Mouse (Mus musculus) gastrocnemius, adult 8-10 months (tissue): ENCODE measurements around the gene Dock3. TPM values are rescaled to one million over a fixed set of nuclear protein-coding genes. Genes with fewer than 3 reads are reported as not detected.
A peak's percentile ranks its signal among the peaks of the same experiment; 100 is the strongest.
"Not testable (repeated sequence)": the region's sequence is repeated elsewhere in the genome, so short reads cannot be mapped to it uniquely, and the experiment has no call there.

ENCODE experiments used
- DNase-seq, 2 experiments: peaks; one replicate each; pipeline ENCODE4 v3.0.0; 2022; ENCODE audit warnings: low spot score in 2 of 2
- total RNA-seq, 4 experiments: library from RNA; stranded (reverse); gene quantifications; 2 replicates each; pipeline ENCODE4 v1.2.4; 2022

Dock3 gene
- total RNA-seq, 4 experiments from 2014 or later, result 0.13 to 0.32 (median 0.19) TPM; not detected in 1

DNA sequence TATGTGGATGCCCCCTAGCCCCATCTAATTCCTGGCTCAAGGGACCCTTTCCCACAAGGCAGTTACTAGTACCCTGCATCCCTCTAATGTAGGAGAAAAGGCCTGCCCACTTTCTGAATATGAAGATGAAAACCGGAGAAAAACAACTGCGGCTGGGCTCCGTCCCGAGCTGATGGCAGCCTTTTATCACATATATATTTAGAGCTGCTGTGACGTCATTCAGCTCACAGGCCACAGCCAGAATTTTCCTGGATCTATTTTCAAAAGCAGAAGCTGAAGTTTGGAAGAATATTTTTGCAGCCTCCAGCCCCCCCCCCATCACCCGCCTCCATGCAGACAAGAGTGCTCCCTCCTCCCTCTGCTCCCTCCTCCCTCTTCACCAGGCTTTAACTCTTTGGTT is 27.9 kb upstream of the Dock3 start:
- DNase-seq, result no peak

DNA sequence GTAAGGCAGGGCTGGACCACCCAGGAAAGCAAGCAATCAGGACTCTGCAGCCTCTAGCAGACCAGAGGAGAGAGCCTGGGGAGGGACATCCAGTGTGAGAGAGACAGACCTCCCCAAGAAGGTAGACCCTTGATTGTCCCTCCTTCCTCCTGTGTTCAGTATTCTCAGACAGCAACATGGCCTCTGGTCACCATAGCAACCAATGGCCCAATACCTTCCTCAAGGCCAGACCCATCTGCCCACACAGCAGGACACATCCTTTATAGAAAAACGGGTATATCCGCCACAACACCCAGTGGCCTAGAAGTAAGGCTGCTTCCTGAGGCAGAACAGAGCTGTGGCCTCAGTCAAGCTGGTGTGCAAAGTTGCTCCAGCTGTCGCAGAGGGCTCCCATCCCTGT is 23.9 kb upstream of the Dock3 start:
- DNase-seq, result no peak

DNA sequence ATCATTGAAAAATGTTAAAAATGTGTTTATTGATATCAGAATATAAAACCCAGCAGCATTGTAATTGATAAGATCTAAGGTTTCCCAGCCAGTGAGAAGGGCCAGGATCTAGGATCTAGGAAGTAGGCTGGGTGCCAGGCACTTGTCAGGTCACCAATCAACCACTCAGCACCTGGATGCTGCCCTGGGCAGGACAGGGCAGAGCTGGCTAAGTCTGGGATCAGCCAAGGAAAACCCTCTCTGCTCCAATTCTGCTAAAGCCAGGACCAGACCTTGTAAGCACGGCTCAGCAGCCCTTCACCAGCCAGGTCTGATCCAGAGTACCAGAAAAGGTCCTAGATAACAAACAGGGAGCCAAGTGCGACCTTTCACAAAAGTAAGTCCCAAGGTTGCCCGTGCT is 23.2 kb upstream of the Dock3 start:
- DNase-seq, result peak in 1 of 2 experiments; percentile 47

DNA sequence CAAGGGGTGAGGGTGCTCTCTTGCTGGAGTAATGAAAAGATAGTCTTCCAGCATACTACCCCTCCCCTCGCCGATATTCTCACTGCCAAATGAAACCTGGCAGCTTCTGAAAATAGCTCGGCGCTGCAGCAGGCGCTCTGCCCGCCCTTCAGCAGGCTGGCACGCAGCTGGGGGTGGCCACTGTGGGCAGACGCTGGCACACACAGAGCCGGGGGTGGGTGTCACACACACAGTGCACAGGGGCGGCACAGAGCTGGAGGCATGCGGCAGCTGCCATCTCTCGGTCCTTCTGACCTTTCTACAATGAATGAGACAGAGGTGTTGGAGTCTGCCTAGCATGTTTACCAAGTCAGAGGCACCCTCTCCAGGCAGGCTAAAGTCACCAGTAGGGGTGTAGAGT is 22.8 kb upstream of the Dock3 start:
- peak; percentile 57 to 70 for DNase-seq

DNA sequence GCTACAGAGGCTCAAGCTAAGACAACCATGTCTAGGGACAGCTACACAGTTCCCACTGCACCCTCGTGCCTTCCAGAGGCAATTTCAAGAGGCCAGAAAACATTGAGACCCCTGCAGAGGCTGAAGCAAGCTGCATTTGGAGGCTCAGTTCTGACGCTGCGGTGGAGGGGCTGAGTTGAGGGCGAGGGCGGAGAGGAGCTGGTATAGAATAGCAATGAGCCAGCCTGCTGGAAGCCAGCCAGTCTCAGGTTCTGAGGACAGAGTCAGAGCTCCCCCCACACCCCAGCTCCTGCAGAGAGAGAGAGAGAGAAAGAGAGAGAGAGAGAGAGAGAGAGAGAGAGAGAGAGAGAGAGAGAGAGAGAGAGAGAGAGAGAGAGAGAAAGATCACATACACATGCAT is 20.5 kb upstream of the Dock3 start:
- no peak for DNase-seq

DNA sequence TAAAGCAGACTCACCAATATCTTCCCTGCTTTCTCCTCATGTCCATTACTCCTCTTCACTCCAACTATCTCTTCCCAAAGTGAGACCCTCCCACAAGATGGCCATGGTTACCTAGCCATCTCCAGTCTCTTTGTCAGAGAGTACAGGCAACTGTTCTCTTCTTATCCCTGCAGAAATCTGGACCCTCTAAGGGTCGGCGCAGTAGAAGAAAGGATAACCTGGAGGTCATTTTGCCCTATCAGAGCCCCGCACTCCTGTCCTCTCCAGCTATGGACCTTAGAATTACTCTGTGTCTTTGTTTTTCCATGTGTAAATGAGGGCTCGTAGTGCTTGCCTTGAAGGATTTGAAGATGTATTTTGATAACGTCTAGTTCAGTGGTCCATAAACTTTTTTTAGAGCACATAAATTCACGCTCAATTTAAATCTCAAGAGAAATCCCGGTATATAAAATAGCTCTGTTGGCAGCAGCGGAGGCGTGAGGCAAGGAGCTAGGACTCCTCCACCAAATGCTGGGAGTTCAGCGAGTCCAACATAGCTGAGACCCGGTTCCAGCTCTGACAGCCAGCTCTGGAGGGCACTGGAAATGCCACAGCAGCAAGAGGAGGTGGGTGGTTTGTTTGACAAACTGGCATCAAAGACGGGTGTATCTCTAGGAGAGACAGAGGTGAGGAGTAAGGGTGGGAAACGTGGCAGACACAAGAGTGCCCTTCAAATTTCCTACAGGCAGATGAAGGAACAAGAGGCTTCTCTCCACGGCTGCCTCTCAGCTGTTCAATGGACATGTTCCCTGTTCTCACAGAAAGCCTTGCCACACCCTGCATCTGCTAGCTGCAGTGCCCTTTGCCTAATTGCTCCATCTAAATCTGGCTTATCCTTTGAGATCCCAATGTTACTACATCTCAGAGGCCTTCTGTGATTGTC is 19.0 kb upstream of the Dock3 start:
- no peak for DNase-seq

DNA sequence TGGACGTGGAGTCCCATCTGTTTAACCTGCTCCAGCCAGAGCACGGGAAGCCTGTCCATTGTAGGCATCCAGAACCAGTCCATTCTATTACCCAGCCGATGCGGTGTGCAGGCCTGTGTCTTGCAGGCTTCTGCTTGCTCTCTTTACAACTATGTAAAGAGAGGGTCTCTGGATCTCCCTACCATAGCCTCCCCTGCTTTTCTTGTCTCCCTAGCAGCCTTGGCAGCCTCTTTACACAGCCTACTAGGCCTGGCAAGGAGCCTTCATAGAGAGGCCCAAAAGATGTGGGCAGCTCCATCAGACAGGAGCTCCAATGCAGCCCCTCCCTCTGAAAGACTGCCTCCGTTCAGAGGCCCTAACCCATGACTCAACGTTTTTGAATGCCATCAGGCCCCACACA is 17.4 kb upstream of the Dock3 start:
- DNase-seq, result no peak

DNA sequence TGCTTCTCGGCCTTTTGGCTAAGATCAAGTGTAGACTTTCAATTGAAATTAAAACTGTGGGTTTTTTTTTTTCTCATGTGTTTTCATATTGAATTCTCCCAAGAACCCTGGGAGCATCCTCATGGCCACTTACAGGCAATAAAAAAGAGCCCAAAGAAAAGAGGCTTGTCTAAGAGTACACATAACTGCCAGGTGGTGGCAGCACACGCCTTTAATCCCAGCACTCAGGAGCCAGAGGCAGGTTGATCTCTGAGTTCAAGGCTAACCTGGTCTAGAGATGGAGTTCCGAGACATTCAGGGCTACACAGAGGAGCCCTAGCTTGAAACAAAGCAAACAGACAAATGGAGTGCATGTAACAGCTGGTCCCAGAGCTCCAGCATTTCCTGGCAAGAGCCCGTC is 14.5 kb upstream of the Dock3 start:
- no peak for DNase-seq

DNA sequence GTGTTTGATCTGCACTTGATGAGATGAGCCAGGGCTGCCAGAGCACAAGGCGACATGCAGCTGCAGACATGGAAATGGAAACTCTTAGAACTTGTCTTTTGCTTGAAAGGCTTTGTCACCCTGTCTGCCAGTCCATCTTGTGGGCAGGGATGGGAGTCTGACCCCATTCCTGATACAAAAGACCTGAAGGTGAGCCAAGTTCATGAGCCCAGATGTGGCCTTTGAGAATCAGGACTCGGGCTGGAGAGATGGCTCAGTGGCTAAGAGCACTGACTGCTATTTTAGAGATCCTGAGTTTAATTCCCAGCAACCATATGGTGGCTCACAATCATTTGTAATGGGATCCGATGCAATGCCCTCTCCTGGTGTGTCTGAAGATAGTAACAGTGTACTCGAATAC is 13.6 kb upstream of the Dock3 start:
- DNase-seq, result no peak

DNA sequence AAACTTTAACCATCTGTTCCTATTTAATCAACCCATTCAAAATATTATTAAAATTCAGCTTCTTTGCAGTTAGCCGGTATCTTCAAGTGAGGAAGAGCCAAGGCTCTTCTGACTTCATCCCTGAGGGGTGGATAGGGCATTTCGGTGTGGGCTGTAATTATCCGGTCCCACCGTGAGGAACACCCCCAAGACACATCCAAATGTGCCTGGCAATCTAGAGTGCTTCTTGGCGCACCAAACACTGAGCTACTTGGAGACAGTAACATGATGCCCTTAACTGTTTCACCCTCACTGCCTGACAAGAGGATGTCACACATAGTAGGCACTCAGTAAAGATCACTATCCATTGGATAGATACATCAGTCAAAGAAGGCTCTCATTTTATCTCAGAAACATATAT is 4.4 kb upstream of the Dock3 start:
- no peak for DNase-seq

DNA sequence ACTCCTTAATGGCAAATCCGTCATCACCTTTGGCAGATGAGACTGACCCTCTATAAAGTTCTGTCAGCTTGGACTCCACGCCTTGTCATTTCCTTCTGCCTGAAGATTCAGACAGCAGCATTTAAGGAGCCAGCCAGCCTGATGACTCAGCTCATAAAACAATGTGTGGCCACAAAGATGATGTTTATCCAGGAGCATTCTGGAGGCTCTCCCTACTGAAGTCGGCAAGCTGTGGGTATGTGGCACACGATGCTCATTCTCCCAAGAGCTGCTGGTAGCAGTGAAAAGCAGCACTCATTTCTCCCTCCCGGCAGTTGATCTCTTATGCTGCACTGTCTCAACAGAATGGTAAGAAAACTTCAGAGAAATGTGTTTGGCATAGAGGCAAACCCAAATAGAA is 3.6 kb upstream of the Dock3 start:
- no peak for DNase-seq

DNA sequence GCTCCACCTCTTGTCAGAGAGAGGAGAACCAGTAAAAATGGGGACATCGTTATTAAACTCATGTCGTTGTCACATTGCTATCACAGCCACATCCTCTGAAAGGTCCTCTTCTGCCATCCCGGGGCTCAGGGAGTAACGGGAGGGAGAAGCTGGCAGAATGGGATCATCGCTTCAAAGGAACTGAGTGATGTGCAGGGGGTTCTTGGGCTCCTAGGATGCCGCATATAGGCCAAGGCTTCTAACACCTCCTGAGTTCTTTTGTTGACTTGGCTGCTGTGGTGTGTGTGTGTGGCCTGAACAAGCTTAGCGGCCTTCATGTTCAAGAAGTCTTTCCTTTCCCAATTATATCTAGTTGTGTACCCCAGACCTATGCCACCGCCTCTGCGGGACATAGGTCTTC is 431 bp upstream of the Dock3 start:
- DNase-seq, result no peak

DNA sequence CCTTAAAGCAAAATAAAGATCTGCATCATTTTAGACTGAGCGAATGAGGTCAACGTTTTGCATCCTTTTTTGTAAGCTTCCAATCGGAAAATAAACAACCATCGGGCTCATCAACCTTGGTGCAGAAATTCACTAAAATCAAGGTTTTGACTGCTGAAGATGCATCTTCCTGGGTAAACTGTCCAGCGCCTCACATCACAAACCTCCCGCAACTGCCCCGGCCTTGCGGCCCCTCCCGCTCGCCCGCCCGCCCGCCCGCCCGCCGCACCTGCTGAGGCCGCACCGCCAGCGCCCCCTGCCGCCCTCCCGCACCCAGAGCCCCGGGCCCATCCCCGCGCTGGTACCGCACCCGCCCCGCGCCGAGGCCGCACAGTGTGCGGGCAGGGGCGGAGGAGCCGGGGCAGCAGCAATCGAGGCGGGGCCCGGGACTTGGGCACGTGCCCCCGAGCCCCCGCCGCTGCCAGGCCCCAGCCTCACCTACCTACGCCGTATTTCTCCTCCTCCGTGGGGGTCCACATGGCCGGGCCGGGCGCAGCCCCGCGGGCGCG is 644 bp downstream of the Dock3 start:
- no peak for DNase-seq

DNA sequence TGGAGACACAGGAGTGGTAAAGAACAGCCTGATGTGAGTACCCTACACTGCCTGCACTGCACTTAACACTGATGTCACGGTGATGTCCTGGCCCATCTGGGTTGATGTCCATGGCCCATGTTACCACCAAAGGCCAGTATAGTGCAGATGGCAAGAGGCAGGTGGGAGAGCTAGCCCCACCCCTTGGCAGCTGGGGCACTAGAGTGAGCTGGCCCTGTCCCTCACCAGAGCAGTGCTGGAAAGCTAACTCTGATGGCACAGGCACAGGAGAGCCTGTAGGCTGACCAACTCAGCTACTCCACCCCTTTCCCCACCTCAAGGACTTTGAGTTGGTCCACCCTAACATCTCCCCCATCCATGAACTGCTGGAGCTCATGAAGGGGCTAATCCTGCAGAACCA is 7.1 kb downstream of the Dock3 start:
- no peak for DNase-seq

DNA sequence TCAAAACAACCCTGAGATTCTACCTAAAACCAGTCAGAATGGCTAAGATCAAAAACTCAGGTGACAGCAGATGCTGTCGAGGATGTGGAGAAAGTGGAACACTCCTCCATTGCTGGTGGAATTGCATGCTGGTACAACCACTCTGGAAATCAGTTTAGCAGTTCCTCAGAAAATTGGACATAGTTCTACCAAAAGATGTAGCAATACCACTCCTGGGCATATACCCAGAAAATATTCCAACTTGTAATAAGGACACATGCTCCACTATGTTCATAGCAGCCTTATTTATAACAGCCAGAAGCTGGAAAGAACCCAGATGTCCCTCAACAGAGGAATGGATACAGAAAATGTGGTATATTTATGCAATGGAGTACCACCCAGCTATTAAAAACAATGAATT is 56.9 kb downstream of the Dock3 start:
- not testable (repeated sequence) for DNase-seq

DNA sequence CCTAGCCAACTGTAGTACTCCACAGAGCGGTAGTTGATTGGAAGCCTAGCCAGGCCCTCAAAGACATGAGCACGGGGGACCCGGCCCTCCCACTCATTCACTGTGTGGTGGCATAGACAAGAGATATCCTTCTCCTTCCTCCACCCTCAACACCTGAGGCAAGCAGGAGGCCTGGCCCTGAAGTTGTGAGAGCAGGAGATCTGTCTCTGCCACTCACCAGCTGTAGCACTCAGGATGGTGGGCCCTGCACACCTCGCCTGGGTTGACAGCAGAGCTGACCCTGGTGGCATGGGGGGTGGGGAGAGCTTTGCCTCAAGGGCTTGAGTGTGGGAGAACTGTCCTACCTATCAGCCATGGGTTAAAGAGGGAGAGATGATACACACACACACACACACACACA is 65.9 kb downstream of the Dock3 start:
- DNase-seq, result no peak

DNA sequence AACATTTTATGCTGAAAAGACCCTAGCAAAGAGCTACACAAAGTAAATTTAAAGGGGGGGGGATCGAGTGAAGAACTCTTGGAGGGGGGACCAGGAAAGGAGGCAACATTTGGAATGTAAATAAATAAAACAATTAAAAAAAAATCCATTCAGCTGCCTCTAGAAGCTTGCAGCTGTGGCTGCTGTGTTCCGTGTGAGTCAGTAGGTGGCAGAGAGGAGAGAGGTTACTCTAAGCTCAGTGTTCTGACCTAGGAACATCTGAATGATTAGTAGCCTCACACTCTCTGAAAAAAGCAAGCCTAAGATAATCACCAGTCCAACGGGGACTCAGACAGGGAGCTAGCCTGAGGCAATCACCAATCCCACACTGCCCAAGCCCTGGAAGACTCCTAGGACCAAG is 66.9 kb downstream of the Dock3 start:
- no peak for DNase-seq

DNA sequence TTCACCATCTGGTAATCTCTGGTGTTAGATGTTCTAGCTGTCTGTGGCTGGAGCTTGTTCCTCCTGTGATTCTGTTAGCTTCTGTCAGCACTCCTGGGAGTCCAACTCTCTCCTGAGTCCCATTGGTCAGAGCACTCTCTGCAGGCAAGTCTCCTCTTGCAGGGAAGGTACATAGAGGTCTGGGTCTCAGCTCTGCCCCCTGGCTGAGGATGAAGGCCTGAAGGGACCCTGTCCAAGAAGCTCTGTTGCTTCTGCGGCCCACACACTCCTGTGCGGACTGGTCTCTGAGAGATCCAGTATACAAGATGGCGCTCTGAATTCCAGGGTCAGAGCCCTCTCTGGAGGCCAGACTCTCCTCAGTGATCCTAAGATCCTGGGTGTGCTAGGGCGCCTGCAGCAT is 75.3 kb downstream of the Dock3 start:
- not testable (repeated sequence) for DNase-seq

DNA sequence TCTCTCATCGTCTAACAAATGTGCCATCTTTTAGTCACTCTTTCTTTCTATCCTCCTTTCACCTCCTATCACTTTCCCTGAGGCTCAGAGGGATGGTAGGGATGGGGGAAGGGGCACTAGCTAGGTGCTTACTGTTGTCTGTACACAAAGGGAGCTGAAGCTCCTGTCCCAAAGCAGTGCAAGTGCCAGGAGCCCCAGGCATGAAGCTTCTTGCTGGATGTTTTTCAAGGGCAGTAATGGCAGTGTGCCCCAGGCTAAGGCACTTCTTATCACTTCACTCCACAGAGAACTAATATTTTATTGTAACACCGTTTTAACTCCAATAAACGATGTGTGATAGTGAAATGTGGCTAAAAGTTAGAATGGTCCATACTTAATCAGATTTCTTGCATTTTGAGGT is 118.9 kb downstream of the Dock3 start:
- no peak for DNase-seq

DNA sequence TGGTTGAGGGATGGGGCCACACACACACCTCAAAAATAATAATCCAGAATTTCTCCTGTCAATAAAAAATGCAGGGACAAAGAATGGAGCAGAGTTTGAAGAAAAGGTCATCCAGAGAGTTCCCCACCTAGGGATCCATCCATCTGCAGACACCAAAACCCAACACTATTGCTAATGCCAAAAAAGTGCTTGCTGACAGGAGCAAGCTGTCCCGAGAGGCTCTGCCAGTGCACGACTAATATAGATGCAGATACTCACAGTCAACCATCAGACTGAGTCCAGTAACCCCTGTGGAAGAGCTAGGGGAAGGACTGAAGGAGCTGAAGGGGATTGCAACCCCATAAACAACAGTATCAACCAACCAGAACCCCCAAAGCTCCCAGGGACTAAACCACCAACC is 119.7 kb downstream of the Dock3 start:
- no peak for DNase-seq

DNA sequence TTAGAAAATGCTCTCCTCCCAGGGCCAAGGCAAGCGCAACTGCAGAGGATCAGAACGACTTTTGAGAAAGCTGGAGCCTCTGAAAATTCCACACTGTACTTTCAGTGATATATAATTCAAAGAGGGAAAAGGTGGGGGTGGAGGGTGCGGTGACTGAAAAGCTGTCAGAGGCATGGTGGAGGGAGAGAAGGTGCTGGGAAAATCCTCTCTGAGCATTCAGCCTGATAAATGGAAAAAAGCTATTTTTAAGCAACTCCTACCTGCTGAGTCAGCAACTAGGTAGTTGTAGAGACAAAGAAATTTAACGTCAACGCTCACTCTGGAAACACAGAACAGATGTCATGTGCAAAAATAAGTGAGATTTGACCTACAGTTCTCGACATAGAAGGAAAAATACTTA is 132.2 kb downstream of the Dock3 start:
- DNase-seq, result no peak

DNA sequence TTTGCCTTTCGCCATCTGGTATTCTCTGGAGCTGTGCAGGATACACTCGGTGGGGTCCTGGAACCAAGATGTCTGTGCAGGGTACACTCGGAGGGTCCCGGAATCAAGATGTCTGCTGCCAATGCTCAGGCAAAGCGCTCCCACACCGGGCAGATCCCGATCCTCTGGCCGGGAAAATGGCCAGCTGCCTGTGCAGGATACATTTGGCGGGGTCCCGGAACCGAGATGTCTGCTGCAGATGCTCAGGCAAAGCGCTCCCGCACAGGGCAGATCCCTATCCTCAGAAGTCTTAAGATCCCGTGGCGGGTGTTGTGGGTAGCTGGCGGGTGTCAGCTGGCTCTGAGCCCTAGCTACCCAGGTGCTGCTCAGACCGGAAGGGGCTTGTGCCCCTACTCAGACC is 142.3 kb downstream of the Dock3 start:
- not testable (repeated sequence) for DNase-seq

DNA sequence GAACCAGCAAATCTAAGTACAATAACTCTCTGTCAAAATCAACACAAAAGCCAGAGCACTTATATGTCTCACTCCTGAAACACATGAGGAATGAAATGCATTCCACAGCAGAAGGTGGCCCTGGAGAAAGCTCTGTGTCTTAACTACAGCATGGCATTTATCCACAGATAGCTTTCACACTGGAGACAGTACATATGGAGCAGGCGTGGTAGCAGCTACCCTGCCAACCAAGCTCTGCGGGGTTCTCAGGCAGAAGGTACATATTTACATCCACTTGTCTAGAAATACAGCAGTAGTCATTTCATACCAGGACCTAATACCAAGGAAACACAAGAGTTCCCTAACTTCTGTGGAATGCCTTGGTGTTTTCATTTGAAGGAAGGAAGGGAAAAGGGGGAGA is 144.2 kb downstream of the Dock3 start:
- no peak for DNase-seq
